Mouse (Mus musculus): Measurements from ENCODE around the gene Syt16.

Gene Syt16

GRCm38 (mm10) chr12:74321981-74322380 is 324.5 kb downstream of the Syt16 start:
- no peak for DNase-seq
